Mouse (Mus musculus) Muller cell, postnatal 12 days (primary cell): ENCODE data around the gene Ankmy2.

Experiments
- DNase-seq: peaks from one replicate; pipeline ENCODE4 v3.0.0-alpha.2; 2015; ENCODE audit errors: inconsistent ontology term

Gene Ankmy2

DNA sequence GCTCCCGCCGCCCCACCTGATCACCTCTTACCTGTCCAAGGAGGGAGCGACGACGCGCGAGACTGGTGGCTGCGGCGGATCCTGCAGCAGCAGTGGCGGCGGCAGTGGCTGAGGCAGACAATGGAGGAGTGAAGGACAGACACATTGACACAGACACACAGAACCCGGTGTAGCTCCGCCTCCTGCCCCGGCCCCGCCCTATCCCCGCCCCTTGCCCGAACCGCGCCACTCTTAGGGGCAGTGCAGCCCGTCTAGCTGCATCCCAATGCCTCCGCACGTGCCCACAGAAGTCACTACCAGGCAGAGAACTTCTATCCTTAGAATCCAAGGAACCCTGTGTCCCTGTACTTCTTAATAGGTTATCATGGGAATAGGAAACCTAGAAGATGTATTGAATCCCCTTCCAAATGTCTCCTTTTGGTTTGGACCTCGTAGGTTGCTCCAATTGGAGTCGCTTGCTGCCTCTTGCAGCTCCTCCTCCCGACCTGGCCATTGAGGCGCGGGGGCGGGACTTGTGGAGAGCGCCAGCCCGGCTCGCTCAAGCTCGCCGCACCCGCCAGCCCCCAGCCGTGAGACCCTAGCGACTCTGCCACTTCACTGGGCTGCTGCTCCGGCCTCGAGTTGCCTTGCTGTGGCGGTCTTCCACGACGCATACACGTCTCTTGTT lies at the start of gene Ankmy2:
Ankmy2 (plus strand) TSS at position 478 of the 667 bp plus-strand sequence.
- peak; percentile 97 for DNase-seq

DNA sequence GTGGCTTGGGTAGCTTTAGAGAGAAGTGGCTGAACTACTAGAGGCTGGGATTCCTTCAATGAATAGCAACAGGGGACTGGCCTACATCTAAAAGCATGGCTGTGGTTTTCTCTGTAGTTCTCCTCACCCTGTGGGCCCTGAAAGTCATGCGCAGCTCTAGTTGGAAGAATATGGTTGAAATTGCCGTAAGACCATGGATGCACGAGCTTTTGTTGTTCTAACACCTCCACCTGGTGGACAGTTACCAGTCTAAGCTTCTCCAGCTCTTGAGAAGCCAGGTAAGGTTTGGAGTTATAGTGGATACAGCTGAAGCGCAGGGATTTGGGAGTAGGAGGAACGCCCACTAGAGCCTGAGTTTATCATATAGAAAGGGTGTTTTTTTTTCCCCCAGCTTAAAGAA lies 48.5 kb upstream of the Ankmy2 start:
- DNase-seq = no peak

- no peak for DNase-seq
Measured at GRCm38 (mm10) chr12:36110457-36110856, 46.5 kb upstream of the Ankmy2 start.

DNA sequence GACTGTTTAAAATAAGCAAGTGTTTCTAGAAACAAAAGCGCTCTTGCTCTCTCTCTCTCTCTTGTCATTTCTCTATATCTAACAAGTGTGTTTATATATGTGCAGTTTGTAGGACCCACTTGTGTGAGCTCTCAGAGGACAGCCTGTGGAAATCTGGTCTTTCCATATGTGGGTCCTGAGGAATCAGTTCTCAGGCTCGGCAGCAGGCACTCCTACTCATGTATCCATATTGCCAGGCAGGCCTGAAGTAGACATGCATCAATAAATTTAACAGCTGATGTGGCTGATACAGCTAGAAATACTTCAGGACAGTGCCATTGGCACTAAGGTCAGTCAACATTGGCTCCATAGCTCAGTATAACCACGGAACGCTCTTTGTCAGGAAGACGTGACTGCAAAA lies 45.8 kb upstream of the Ankmy2 start:
- no peak for DNase-seq

DNA sequence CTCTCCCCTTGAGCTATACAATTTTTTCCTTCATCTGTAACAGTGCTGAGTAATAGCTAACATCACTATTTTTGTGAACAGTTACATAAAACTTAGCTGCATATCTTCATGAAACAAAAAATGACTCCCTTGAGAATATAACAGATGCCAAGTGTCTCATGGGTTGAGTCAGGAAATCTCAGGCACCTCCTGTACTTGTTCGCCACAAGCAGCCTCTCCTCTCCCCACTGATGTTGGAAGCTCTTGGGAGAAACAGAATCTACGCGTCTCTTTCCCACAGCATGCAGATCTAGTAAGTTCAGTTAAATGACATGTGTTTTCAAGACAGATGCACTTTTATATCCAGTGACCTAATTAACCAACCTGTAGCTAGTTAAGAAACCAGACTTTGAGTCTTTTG lies 44.8 kb upstream of the Ankmy2 start:
- DNase-seq = no peak

DNA sequence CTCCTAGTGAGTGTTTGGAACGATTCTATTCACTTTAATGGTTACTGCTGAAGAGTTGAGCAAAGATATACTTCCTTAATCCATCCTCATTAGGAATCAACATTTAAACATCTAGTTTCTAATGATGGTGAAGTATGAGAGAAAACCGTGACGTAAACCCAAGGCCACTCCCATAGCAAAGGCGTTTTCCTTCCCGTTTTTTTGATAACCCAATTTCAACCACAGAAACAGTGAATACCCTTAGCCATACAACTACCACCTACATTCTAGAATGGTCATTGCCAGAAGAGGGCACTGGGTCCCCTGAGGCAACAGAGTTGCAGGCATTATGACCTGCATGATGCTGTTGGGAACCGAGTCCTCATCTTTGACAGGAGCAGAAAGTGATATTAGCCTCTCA lies 39.8 kb upstream of the Ankmy2 start:
- no peak for DNase-seq

DNA sequence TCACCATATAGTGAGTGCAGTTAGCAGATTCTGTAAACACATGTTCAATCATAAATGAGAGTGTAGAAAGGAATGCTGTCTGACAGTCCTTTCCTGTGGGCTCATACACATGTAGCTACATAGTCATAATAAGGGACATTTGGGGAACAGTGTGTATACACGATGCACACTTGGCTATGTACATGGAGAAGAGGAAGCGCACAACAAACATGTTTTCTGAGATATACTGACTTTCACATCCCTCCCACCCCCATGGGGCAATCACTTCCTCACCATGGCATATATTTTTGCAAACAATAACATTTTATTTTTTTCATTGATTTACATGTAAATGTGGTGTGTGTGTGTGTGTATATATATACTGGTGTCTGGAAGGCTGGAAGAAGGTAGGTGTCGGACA lies 37.7 kb upstream of the Ankmy2 start:
- DNase-seq = no peak

DNA sequence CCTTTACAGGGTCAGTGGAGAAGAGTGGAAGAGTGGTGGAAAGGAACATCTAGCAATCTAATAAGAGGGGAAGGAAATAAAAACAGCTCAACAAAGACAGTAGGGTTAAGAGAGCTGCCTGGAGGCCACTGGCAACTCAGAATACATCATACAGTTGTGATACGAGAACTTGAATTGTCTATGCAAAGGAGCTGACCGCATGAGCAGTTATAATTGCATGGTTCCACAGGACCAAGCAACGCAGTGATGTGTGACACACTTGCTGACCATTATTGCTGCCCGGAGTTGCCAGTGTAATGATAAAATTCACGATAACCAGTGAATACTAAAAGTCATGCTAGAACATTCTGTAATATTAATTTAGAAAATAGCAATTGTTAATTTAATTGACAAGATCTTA lies 30.9 kb upstream of the Ankmy2 start:
- no peak for DNase-seq

DNA sequence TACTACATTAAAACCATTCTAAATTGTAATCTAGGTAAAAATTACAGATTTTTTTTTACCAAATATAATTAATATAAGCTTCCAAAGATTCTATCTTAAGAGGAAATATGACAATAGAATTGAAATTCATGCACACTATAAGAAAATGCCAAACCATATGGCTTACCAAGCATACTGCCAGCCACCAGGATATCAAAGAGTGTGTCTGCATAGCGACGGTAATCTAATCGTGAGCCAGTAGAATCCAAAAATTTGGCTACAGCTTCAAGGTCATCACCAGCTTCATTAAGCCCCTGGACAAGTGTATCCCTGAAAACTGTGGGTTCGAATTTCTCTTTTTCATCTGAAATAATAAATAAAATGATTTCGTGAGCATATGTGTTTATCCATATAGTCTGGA lies 27.1 kb upstream of the Ankmy2 start:
- no peak for DNase-seq

GRCm38 (mm10) chr12:36132254-36132653 lies 24.7 kb upstream of the Ankmy2 start:
- DNase-seq = no peak

DNA sequence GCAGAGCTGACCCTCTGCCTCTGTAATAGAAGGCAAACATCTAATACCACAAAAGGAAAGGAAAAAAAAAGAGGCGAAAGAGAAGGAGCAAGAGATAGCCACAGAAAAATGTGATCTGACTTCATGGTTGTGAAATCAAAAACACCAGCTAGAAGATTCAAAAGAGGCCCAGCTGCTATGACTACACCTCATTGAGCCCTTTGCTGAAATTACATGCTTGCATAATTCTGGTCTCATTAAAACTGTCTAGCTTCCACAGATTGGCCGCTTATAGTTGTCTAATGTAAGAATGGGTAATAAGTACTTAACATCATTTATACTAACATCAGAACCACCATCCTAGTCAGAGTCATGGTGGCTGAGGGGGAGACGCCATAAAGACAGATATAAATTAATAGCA lies 24.2 kb upstream of the Ankmy2 start:
- peak; percentile 41 for DNase-seq

- no peak for DNase-seq
Measured at GRCm38 (mm10) chr12:36133547-36133946, 23.4 kb upstream of the Ankmy2 start.

GRCm38 (mm10) chr12:36134111-36134510 lies 22.8 kb upstream of the Ankmy2 start:
- no peak for DNase-seq

DNA sequence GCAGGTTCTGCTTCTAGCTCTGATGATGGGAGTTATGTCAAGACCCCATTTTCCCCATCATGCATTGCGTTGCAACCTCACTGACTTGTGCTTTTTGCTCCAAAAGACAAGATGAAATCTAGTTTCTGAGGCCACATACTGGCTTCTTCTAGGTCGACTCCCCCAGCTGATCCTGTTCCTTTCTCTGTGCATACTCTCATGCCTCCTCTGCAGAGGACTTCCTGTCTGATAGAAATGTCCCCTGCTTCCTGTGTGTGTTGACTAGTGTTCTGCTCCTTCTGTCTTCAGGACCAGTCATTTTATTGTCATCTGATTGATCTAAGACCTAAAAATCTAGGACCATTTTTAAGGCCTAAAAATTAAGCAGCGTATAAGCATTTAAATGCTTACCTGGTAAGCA lies 21.5 kb upstream of the Ankmy2 start:
- no peak for DNase-seq

DNA sequence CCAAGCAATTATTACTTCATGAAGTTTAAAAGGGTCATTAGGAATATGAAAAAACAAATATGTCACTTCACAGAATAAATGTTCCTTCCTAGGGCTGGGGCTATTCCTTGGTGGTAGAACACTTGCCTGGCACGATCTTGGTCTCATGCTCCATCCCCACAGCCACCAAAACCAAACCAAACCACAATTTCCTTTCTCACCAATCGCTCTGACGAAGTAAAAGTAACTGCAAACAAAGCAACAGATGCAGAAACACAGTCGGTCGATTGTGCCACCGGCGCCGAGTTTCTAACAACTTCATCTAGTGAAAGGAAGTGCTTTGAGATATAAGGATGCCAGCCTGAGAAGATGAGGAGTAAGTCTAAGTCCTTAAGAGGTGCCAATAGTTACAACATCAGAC lies 20.6 kb upstream of the Ankmy2 start:
- no peak for DNase-seq

DNA sequence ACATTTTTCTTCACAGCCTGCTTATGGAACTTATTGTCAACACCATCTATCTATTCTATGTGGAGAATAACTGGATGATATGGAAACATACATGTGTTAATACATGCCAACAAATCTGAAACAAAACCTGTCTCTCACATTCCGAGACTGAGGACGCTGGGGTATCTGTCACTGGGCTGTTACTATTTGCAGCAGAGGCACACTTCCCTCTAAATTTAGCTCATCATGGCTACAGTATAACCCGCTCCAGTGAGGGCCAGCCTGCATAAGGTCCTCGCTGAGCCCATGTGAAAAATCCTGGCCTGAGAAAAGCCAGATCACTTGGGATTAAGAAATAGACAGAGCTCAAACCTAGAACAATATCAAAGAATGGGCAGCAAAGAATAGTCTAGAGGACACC lies 19.7 kb upstream of the Ankmy2 start:
- no peak for DNase-seq

DNA sequence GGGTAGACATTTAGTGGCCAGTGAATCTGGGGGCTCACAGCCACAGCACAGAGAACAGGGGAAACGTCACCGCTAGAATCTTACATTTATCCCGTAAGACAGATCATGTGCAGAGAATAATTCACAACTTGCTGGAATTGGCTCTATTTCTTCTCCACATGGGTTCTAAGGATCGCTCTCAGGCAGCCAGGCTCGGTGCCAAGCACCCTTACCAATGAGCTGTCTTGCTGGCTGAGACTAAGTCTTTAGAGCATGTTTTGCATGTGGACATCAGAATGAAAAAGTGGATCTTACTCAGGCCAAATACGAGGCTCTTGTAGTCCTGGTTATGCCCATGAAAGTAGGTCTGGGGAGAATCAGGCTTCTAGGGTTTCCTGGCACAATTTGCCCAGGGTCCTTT lies 16.5 kb upstream of the Ankmy2 start:
- DNase-seq = no peak

DNA sequence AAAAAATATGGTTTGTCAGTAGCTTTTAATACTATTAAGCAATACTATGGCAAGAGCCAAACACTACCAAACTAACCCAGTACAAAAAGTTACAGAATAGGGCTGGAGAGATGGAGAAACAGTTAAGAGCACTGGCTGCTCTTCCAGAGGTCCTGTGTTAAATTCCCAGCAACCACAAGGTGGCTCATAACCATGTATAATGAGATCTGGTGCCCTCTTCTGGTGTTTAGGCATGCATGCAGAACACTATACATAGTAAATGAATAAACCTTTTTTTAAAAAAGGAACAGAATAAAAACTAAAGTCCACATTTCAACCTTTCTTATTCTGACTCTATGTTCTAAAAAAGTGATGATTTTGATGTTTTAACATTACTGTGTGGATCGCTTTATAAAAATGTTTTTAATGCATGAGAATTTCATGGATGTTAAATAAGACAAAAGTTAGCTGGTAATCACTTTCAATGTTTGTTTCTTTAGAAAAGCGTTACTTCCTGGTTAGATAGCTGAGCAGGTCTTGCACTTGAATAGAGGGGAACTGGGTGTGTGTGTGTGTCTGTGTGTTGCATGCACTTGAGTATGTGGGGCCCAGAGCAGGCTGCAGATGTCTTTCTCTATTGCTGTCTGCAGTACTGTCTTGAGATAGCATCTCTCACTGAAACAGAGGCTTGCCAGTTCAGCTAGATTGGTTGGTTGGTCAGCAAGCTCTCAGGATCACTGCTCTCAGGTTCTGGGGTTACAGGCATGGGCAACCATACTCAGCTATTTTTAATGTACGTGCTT lies 10.5 kb upstream of the Ankmy2 start:
- no peak for DNase-seq

- DNase-seq = peak; percentile 47
Measured at GRCm38 (mm10) chr12:36150265-36150664, 6.6 kb upstream of the Ankmy2 start.

DNA sequence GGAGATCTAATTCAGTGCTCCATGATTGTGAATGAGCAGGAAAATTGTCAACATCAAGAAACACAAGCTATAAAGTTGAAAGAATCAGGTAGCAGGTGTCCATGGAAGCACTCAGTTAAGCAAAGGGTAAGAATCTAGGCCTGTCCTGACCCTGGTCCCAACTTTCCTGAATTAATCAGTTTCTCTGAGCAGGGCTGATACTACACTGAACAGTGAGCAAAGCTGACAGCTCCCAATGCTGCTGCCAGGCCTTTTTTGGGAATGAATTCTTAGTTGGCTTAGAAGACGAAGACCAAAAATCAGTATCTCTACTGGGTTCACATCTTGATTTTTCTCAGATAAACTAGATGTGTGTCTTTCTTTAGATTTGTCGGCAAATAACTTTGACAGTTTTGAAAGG lies 6.2 kb upstream of the Ankmy2 start:
- no peak for DNase-seq

GRCm38 (mm10) chr12:36155141-36155641 lies 1.7 kb upstream of the Ankmy2 start:
- peak; percentile 12 for DNase-seq

- no peak for DNase-seq
Measured at GRCm38 (mm10) chr12:36156101-36156636, 745 bp upstream of the Ankmy2 start.

- DNase-seq = no peak
Measured at GRCm38 (mm10) chr12:36157304-36157637, 357 bp downstream of the Ankmy2 start.
